ENCODE assay signal across 30 mouse cellular contexts in the genomic region with DNA sequence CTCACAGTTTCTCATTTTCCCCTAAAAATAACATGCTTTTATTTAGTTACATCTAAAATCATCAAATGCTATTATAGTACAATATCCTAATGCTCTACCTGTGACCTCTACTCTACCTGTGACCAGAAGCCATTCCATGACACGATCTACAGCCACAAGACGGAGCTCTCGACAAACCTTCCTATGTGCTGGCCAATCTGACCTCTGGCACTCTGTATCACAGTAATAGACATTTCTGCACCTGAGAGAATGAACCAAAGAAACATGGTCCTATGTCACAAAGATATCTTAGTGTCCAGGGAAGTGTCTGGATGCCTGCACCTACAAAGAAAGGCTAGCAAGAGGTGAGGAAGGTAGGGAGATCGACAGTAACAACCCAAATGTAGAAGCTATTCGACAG. TPM values are rescaled to one million over a fixed set of nuclear protein-coding genes. Genes with fewer than 3 reads are reported as not detected.
"Had no signal": no experiment of that assay in that cellular context is flagged by ENCODE, and none has a peak within 500 bp of the region (broad histone marks: within the 10 kb centered on the region; RNA-seq: fewer than 3 reads in every experiment).

No protein-coding gene starts in this region.

- H3K9ac ChIP-seq: embryonic facial prominence, embryonic 12.5 days; embryonic facial prominence, embryonic 13.5 days; embryonic facial prominence, embryonic 15.5 days; forebrain, embryonic 12.5 days; forebrain, embryonic 13.5 days; forebrain, embryonic 15.5 days; forebrain, postnatal 0 days had no signal

- H3K27me3 ChIP-seq: embryonic facial prominence, embryonic 12.5 days; embryonic facial prominence, embryonic 13.5 days; embryonic facial prominence, embryonic 15.5 days; forebrain, embryonic 12.5 days; forebrain, embryonic 13.5 days; forebrain, embryonic 15.5 days had no signal

- H3K9me3 ChIP-seq: embryonic facial prominence, embryonic 10.5 days; embryonic facial prominence, embryonic 12.5 days; embryonic facial prominence, embryonic 13.5 days; embryonic facial prominence, embryonic 15.5 days; forebrain, embryonic 10.5 days; forebrain, embryonic 12.5 days; forebrain, embryonic 13.5 days; forebrain, embryonic 15.5 days had no signal

- DNase-seq: cerebellum, adult 2 months; cerebellum, adult 8-10 months; cerebellum, adult 9-10 months; cerebellum, adult 9-11 months; cerebellum, postnatal 10 days; cerebellum, postnatal 14 days; cerebellum, postnatal 25 days; cerebellum, postnatal 36 days; embryo, embryonic 11 days; forebrain, postnatal 0 days; gastrocnemius, adult 2 months; gastrocnemius, postnatal 10 days; gastrocnemius, postnatal 14 days; gastrocnemius, postnatal 25 days; gastrocnemius, postnatal 36 days; heart, adult 18-20 months; heart, adult 2 months had no signal

- H3K27ac ChIP-seq: embryonic facial prominence, embryonic 10.5 days; embryonic facial prominence, embryonic 12.5 days; embryonic facial prominence, embryonic 13.5 days; embryonic facial prominence, embryonic 15.5 days; forebrain, embryonic 10.5 days; forebrain, embryonic 12.5 days; forebrain, embryonic 13.5 days; forebrain, embryonic 15.5 days; gastrocnemius, adult 2 months; heart, adult 2 months had no signal

- H3K4me1 ChIP-seq: embryonic facial prominence, embryonic 10.5 days; embryonic facial prominence, embryonic 12.5 days; embryonic facial prominence, embryonic 13.5 days; forebrain, embryonic 12.5 days; forebrain, embryonic 13.5 days; forebrain, embryonic 15.5 days had no signal

- H3K4me3 ChIP-seq: embryonic facial prominence, embryonic 10.5 days; embryonic facial prominence, embryonic 12.5 days; embryonic facial prominence, embryonic 13.5 days; embryonic facial prominence, embryonic 15.5 days; erythroblast, embryonic 14.5 days; forebrain, embryonic 10.5 days; forebrain, embryonic 12.5 days; forebrain, embryonic 13.5 days; forebrain, embryonic 15.5 days; gastrocnemius, adult 2 months; heart, adult 2 months had no signal

- H3K4me2 ChIP-seq: embryonic facial prominence, embryonic 12.5 days; embryonic facial prominence, embryonic 13.5 days; embryonic facial prominence, embryonic 15.5 days; forebrain, embryonic 12.5 days; forebrain, embryonic 13.5 days; forebrain, embryonic 15.5 days had no signal

- ATAC-seq: forebrain, embryonic 13.5 days; forebrain, embryonic 14.5 days; forebrain, embryonic 15.5 days; forebrain, embryonic 16.5 days; forebrain, postnatal 0 days had no signal

RNA-seq across cellular contexts. Expression of a gene that starts 10.7 kb away (rescaled TPM):
- polyA plus RNA-seq: forebrain, postnatal 0 days had no signal

RNA-seq across cellular contexts. Expression of a gene that starts 34.0 kb away (rescaled TPM):
- total RNA-seq: granulocyte monocyte progenitor cell, adult 5-6 weeks; heart, adult 2 months; heart, adult 8-10 months had no signal
- polyA plus RNA-seq: erythroblast, embryonic 14.5 days had no signal
